Mouse (Mus musculus) right cerebral cortex, adult 2 months (tissue): ENCODE data around the gene Adam30.

Source experiments
- DNase-seq, 2 experiments: peaks; one replicate each; pipeline ENCODE4 v3.0.0; 2021 to 2022; ENCODE audit warnings: low spot score in 2 of 2

Adam30 gene

GRCm38 (mm10) chr3:98185163-98185714, 24.8 kb downstream of the Adam30 start:
- no peak for DNase-seq

DNA sequence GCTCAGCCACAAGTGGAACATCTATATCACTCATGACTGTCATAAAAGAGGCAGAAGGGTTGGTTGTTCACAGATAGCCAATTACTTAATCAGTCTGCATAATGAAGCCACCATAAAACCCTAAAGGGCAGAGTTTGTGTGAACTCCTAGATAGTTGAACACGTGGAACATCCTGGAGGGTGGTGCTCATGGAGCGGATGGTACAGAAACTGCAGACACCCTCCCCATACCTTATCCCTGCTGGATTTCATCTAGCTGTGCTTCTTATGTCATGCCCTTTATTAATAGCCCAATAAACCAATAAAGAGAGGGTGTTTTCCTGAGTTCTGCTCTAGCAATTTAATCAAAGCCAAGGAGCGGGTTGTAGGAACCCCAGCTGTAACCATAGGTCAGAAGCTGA, 27.3 kb downstream of the Adam30 start:
- DNase-seq, result no peak

GRCm38 (mm10) chr3:98197711-98198532, 37.5 kb downstream of the Adam30 start:
- DNase-seq, result no peak

DNA sequence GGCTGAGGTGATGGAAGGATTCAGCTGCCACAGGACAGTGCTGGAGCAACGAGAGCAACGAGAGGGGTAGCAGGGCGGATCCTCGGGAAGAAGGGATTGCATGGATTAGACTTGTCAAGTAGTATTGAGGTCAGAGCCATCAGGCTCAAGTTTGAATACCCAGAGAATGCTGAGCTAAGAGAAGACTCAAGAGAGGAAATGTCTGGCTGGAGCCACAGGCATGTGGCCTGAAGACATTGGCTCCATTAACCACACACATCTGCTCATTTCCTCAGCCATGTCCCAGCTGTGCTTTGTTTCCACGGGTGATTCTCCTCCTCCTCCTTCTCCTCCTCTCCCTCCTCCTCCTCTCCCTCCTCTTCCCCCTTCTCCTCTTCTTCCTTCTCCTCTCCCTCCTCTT, 39.3 kb downstream of the Adam30 start:
- DNase-seq, result no peak

DNA sequence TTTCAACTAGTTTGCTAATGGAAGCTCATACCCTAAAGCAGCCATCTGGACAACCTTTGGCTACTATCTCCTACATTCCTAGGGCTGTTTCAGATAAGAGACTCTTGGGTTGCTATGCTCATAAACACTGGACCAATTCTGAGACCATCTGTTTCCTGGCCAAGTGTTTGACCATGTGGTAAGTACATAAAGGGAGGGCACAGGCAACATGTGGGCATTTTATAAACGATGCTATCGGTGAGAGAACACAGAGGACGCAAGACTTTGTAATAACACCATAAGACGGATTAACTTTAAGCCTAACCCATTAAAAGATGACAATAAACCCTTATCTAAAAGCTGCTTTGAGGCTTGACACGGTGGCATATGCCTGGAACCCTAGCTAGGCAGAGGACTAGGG, 42.9 kb downstream of the Adam30 start:
- DNase-seq, result no peak

GRCm38 (mm10) chr3:98206977-98207376, 46.5 kb downstream of the Adam30 start:
- no peak for DNase-seq

DNA sequence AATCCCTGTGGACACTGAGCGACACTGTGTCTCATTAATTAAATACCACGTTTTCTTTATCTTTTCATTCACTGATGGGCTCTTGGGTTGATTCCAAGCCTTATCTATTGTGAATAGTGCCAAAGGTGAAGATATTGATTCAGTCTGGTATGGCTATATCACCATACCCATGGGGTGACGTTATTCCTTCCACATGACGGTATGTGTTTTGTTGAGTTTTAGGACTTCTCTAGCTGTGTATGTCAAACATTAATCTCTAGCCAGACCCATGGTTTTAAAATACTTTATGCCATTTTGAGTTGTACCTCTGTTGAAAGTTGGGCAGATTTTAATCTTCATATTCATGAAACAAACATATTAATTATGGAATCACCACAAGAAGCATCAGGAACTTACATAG, 48.7 kb downstream of the Adam30 start:
- DNase-seq, result no peak

- peak in 1 of 2 experiments; percentile 12 for DNase-seq
Measured at GRCm38 (mm10) chr3:98210860-98211259, 50.4 kb downstream of the Adam30 start.

GRCm38 (mm10) chr3:98211301-98212081, 51.1 kb downstream of the Adam30 start:
- DNase-seq, result peak; percentile 73 to 81
